Mouse (Mus musculus): Measurements from ENCODE around the gene Nfix.

Nfix gene

DNA sequence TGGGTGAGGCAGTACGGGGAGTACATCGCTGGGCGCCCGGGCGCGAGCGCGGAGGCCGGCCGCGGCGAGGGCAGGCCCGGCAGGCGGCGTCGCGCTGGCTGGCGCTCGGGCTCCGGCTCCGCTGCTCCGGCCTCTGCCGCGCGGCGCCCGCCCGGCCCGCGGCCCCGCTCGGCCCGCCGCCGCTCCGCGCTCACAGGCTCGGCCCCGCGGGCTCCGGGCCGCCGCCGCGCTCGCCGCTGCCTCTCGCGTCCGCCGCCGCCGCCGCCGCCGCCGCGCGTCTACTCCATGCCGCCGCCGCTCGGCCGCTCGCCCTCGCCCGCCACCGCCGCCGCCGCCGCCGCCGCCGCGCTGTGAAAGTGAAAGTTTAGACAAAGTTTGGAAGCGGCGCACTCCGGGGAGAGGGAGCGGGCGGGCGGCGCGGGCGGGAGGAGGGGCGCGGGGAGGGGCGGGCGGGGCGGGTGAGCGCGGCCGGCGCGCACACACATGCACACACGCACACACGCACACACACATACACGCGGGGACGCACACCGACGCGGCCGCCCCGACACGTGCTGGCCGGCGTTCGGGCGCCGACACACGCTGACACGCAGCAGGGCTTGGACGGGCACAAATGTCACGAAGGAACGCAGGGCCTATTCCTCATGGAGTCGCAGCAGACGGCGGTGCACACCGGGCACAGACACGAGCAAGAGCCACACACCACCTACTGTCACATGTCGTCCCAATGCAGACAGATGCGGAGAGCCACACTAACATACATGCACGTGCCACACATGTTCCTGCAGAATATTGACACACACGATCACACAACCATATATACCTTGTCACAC lies at the start of gene Nfix:
TSS of gene Nfix (minus strand) at position 346 of the 833 bp plus-strand sequence.
- in situ Hi-C loops (cut with MboI; ENCODE audit: low pct_unique_long_range_greater_than_20kb in 1 of 2, low sequenced_read_pairs in 2 of 2, unreplicated experiment in 1 of 2) = loop anchor here in 1 of 2 experiments (5.0 kb wide), 1 partner anchor 88 kb away; no protein-coding TSS in a partner anchor

- in situ Hi-C loops (cut with MboI; ENCODE audit: low pct_unique_long_range_greater_than_20kb in 1 of 2, low sequenced_read_pairs in 2 of 2, unreplicated experiment in 1 of 2) = no loop called here
Observed at GRCm38 (mm10) chr8:84847684-84848435, 47.7 kb upstream of the Nfix start.

GRCm38 (mm10) chr8:84846722-84847572 lies 46.8 kb upstream of the Nfix start, which contains the start of gene Calr:
TSS of gene Calr (minus strand) at chr8:84846934.
- in situ Hi-C loops (cut with MboI; ENCODE audit: low pct_unique_long_range_greater_than_20kb in 1 of 2, low sequenced_read_pairs in 2 of 2, unreplicated experiment in 1 of 2) = no loop called here

DNA sequence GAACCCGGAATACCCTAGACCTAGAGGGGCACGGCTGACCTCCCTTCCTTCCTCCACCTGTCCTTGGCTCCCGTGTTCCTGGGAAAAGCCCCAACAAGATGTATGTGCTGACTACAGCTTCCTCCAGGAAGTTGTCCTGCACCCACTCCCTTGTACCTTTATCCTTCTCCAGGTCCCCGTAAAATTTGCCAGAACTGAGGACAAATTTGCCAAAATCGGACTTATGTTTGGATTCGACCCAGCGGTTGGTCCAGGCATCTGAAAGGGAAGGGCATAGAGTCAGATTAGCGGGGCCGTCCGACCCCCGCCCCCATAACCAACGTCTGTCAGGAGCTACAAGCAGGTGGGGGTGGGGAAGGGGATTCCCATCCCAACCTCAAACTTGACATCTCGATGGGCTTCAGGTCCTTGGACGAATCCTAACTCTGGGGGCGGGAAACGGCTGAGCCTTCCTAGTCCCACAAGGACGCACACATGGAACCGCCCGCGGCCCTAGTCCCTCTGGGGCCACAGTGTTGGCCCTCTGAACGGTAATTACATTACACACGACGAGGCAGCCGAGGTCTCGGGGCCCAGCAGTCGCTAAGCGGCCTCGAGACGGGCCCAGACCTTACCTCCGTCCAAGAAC lies 46.1 kb upstream of the Nfix start:
- in situ Hi-C loops (cut with MboI; ENCODE audit: low pct_unique_long_range_greater_than_20kb in 1 of 2, low sequenced_read_pairs in 2 of 2, unreplicated experiment in 1 of 2) = no loop called here

DNA sequence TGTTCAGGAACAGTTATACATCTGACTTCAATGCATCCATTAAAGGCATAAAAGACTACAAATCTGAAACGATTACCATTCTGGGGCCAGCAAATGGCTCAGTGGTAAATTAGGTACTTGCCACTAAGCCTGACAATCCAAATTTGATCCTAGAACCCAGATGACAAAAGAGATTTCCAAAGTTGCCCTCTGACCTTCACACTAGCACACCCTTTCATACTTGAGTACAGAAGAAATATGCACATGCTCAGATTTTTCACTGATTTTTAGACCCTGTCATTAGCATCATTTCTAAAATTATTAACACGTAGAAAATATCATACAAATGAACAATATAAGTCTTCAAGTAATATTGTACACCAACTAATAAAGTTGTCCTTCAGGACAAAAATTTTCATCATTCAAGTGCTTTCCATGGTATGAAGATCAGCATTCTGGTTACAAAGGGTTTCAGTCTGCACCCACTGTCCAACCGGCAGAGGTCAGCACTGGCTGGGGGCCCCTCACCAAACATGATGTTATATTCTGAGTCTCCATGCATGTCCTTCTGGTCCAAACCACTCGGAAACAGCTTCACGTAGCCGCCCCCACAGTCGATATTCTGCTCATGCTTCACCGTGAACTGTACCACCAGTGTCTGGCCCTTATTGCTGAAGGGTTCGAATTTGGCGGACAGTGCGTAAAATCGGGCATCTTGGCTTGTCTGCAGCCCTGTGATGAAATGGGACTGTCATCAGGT lies 45.4 kb upstream of the Nfix start:
- in situ Hi-C loops (cut with MboI; ENCODE audit: low pct_unique_long_range_greater_than_20kb in 1 of 2, low sequenced_read_pairs in 2 of 2, unreplicated experiment in 1 of 2) = no loop called here

- in situ Hi-C loops (cut with MboI; ENCODE audit: low pct_unique_long_range_greater_than_20kb in 1 of 2, low sequenced_read_pairs in 2 of 2, unreplicated experiment in 1 of 2) = no loop called here
Observed at GRCm38 (mm10) chr8:84844397-84845070, 44.4 kb upstream of the Nfix start.

- in situ Hi-C loops (cut with MboI; ENCODE audit: low pct_unique_long_range_greater_than_20kb in 1 of 2, low sequenced_read_pairs in 2 of 2, unreplicated experiment in 1 of 2) = no loop called here
Observed at GRCm38 (mm10) chr8:84841514-84841913, 41.4 kb upstream of the Nfix start.

DNA sequence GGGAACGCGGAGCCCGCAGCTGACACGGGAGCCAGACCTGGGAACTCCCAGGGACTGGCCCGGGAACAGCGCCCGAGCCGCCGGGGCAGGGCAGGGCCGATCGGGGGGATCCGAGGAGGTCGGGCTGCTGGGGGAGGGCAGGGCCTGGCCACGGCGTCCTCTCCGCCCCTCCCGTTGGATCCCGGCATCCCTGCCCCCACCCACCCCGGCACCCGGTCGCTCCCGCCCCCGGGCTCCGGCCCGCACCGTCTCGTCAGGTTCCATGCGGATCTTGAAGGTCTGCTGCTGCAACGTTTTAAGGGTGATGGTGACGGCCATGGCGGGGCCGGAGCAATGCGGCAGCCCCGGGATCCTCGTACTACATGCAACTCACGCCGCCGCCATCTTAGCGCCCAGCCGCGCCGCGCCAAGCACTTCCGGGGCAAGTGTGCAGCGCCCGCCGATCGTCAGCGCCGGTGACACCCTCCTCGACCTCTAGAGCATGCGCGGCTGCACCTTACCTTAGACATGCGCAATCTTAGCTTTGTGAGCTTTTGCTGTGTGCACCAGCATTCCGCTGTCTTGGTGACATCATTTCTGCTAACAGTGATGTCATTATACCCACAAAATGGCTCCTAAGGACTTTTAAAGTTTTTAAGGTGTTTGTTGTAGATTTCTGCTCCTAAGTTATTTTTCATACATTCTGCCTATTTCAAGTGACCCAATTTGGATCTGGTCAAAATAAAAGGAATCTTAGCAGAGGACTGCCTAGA lies 40.3 kb upstream of the Nfix start, which contains the start of gene Rad23a:
TSS of gene Rad23a (minus strand) at position 418 of the 752 bp plus-strand sequence.
- in situ Hi-C loops (cut with MboI; ENCODE audit: low pct_unique_long_range_greater_than_20kb in 1 of 2, low sequenced_read_pairs in 2 of 2, unreplicated experiment in 1 of 2) = no loop called here

DNA sequence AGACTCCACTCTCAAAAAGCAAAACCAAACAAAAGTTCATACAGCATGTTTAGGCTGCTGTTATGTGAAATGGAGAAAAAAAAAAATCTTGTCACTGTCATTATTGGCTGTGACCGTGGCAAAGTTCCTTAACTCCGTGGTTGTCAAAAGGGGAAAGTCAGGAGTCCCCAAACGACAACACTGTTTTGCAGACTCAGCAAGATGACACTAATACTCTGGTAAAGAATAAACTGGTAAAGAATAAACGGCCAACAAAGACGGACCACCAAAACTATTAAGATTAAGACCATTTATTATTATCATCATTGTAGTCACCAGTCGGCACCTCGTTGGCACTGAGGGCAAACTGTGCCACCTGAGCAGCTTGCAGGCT lies 39.7 kb upstream of the Nfix start:
- in situ Hi-C loops (cut with MboI; ENCODE audit: low pct_unique_long_range_greater_than_20kb in 1 of 2, low sequenced_read_pairs in 2 of 2, unreplicated experiment in 1 of 2) = no loop called here

GRCm38 (mm10) chr8:84839411-84839810 lies 39.3 kb upstream of the Nfix start:
- in situ Hi-C loops (cut with MboI; ENCODE audit: low pct_unique_long_range_greater_than_20kb in 1 of 2, low sequenced_read_pairs in 2 of 2, unreplicated experiment in 1 of 2) = no loop called here

DNA sequence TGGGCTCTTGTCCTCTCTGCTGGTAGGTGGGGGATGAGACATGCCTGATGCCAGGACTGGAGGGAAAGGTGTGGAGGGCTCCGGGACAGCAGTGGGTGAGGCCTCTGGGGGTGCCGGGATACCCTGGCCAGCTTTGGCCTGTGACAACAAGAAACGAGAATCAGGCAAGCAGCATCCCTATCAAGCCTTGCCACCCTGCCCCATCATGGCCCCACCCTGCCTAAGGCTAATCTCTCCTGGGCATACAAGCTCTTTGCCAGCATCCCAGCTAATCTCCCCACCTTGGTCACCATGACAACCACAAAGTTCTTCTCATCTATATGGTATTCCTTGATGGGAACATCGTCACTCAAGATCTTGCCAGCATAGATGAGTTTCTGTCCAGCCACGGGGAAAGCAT lies 38.4 kb upstream of the Nfix start:
- in situ Hi-C loops (cut with MboI; ENCODE audit: low pct_unique_long_range_greater_than_20kb in 1 of 2, low sequenced_read_pairs in 2 of 2, unreplicated experiment in 1 of 2) = no loop called here

- in situ Hi-C loops (cut with MboI; ENCODE audit: low pct_unique_long_range_greater_than_20kb in 1 of 2, low sequenced_read_pairs in 2 of 2, unreplicated experiment in 1 of 2) = no loop called here
Observed at GRCm38 (mm10) chr8:84837912-84838470, 37.8 kb upstream of the Nfix start.

- in situ Hi-C loops (cut with MboI; ENCODE audit: low pct_unique_long_range_greater_than_20kb in 1 of 2, low sequenced_read_pairs in 2 of 2, unreplicated experiment in 1 of 2) = no loop called here
Observed at GRCm38 (mm10) chr8:84837149-84837911, 37.2 kb upstream of the Nfix start.

GRCm38 (mm10) chr8:84834866-84835855 lies 35.0 kb upstream of the Nfix start:
- in situ Hi-C loops (cut with MboI; ENCODE audit: low pct_unique_long_range_greater_than_20kb in 1 of 2, low sequenced_read_pairs in 2 of 2, unreplicated experiment in 1 of 2) = no loop called here
